Mouse (Mus musculus) limb, embryonic 14.5 days (tissue): ENCODE measurements at regions not wholly inside any gene's neighbourhood (a gene's known extent, or its start where the extent isn't known, plus 50 kb on each side); places are given as distances from the start of the nearest gene placed in this dataset.

ENCODE experiments used
- ATAC-seq: fragments of 200-750 bp; cut with Nextera tagmentation; 2 replicates; pipeline ENCODE4 v1.8.0; 2017; ENCODE audit warnings: low read depth, moderate number of reproducible peaks, moderate TSS enrichment; ENCODE audit not compliant: low FRiP score
- DNase-seq: peaks from one replicate; pipeline ENCODE4 v3.0.0-alpha.2; 2015; ENCODE audit warnings: low spot score
- H3K27ac ChIP-seq: fragments of 300-500 bp; sonication (generic); replicated peaks from 2 replicates; pipeline ENCODE4 v1.5.1; 2014; ENCODE audit warnings: low read depth, mild to moderate bottlenecking, low read length, moderate library complexity, mixed read lengths
- H3K27me3 ChIP-seq: fragments of 300-500 bp; sonication (generic); 2 replicates; pipeline ENCODE4 v1.6.1; 2014; ENCODE audit warnings: low read length, mixed read lengths; ENCODE audit not compliant: control insufficient read depth, insufficient read depth
- H3K36me3 ChIP-seq: fragments of 300-500 bp; sonication (generic); 2 replicates; pipeline ENCODE4 v1.6.1; 2014; ENCODE audit warnings: mild to moderate bottlenecking, low read length, moderate library complexity, mixed read lengths; ENCODE audit not compliant: control insufficient read depth, insufficient read depth
- H3K4me1 ChIP-seq: fragments of 300-500 bp; sonication (generic); 2 replicates; pipeline ENCODE4 v1.6.1; 2014; ENCODE audit warnings: antibody characterized with exemption, low read length, mixed read lengths; ENCODE audit not compliant: control insufficient read depth, insufficient read depth
- H3K4me2 ChIP-seq: fragments of 300-500 bp; sonication (generic); replicated peaks from 2 replicates; pipeline ENCODE4 v1.6.1; 2014; ENCODE audit warnings: low read depth, mild to moderate bottlenecking, low read length, moderate library complexity; ENCODE audit not compliant: severe bottlenecking
- H3K4me3 ChIP-seq: fragments of 300-500 bp; sonication (generic); replicated peaks from 2 replicates; pipeline ENCODE4 v1.5.1; 2014; ENCODE audit warnings: low read length
- H3K9ac ChIP-seq: fragments of 300-500 bp; sonication (generic); 2 replicates; pipeline ENCODE4 v1.6.1; 2014; ENCODE audit warnings: mild to moderate bottlenecking, low read depth, low read length, moderate library complexity; ENCODE audit not compliant: severe bottlenecking
- H3K9me3 ChIP-seq: fragments of 300-500 bp; sonication (generic); 2 replicates; pipeline ENCODE4 v1.6.1; 2016; ENCODE audit warnings: low read length; ENCODE audit not compliant: control insufficient read depth
- POLR2A ChIP-seq: fragments of 200-500 bp; IDR thresholded peaks from 2 replicates; pipeline ENCODE4 v1.8.0; 2012; ENCODE audit warnings: inconsistent platforms, mild to moderate bottlenecking, moderate library complexity, borderline replicate concordance; ENCODE audit not compliant: insufficient read depth, insufficient read length; ENCODE audit errors: extremely low read depth
- WGBS: fragments of 180-500 bp; shearing (Covaris S2); extraction: QIAGEN DNeasy Blood & Tissue Kit; methylation state at CpG from one replicate; pipeline ENCODE4 v1.1.7; 2014; 5-methylcytosine and 5-hydroxymethylcytosine counted together

DNA sequence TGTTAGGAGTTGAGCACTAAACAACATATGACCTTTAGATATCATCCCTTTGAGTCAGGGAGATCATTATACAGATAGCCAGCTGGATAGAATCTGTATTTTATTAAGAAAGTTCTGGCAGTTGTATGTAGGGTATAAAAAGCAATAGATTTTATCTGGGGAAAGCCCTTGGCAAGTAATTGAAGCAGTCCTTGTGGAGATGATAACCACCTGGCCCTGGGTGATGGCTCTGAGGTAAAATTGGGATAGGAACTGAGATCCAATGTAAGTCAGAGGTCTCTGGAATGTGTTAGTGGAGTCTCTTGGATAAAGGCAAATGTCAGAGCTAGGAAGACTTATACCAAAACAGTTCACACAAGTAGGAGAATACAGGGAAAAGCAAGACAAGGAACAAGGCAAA is 1547.0 kb upstream of the Slc10a2 start:
- Histone ChIP-seq H3K9me3 (no peaks in the 10 kb centered on the region), H3K4me1 (no peaks in the 10 kb centered on the region), H3K27ac (no peak overlapping the region), H3K4me3 (no peak overlapping the region), H3K4me2 (no peak overlapping the region), H3K9ac (no peak overlapping the region), H3K27me3 (no peaks in the 10 kb centered on the region), H3K36me3 (no peaks in the 10 kb centered on the region)
- TF ChIP-seq POLR2A = no peak
- ATAC-seq (no peak), DNase-seq (no peak)

DNA sequence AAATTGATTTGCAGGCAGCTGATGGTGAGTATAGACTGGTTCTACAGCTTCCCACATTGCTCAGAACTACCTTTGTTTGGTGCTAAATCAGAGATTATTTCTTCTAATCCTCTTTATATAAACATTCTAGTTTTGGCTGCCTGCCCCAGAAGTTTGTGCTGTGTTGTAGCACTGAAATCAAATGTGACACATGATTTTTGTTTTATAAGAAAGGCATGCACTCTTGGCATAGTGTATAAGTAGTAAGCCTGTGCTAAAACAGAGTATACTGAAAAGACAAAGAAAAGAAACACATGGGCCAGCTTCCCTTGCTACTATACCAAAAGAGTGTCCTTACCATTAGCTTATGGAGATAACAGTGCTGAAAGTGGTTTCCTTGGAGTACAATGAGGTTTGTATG is 1542.9 kb upstream of the Slc10a2 start:
- Histone ChIP-seq H3K27ac (no peak overlapping the region), H3K36me3 (no peaks in the 10 kb centered on the region), H3K4me1 (no peaks in the 10 kb centered on the region), H3K9me3 (no peaks in the 10 kb centered on the region), H3K4me2 (no peak overlapping the region), H3K27me3 (no peaks in the 10 kb centered on the region), H3K9ac (no peak overlapping the region), H3K4me3 (no peak overlapping the region)
- DNase-seq = no peak
- ATAC-seq = no peak
- TF ChIP-seq POLR2A = no peak

- Histone ChIP-seq H3K4me3 (no peak overlapping the region), H3K27ac (no peak overlapping the region), H3K4me1 (no peaks in the 10 kb centered on the region), H3K27me3 (no peaks in the 10 kb centered on the region), H3K9ac (no peak overlapping the region), H3K9me3 (no peaks in the 10 kb centered on the region), H3K36me3 (no peaks in the 10 kb centered on the region), H3K4me2 (no peak overlapping the region)
- TF ChIP-seq POLR2A = no peak
- 87% methylated on average over 5 of the region's 5 CpGs for WGBS
- no peak for DNase-seq
- ATAC-seq = no peak
Measured at GRCm38 (mm10) chr8:6645287-6645957, 1540.3 kb upstream of the Slc10a2 start.

GRCm38 (mm10) chr8:6644396-6644795 is 1539.2 kb upstream of the Slc10a2 start:
- DNase-seq (no peak), ATAC-seq (no peak)
- TF ChIP-seq POLR2A = no peak
- H3K4me2 ChIP-seq = no peak overlapping the region
- no peak overlapping the region for H3K4me3 ChIP-seq
- no peak overlapping the region for H3K9ac ChIP-seq
- H3K36me3 ChIP-seq = no peaks in the 10 kb centered on the region
- no peaks in the 10 kb centered on the region for H3K9me3 ChIP-seq
- no peaks in the 10 kb centered on the region for H3K27me3 ChIP-seq
- 83% methylated on average over 2 of the region's 2 CpGs for WGBS
- H3K27ac ChIP-seq = no peak overlapping the region
- no peaks in the 10 kb centered on the region for H3K4me1 ChIP-seq

GRCm38 (mm10) chr8:6627009-6627557 is 1521.9 kb upstream of the Slc10a2 start:
- ATAC-seq = no peak
- H3K9me3 ChIP-seq = no peaks in the 10 kb centered on the region
- no peak for DNase-seq
- no peak overlapping the region for H3K4me2 ChIP-seq
- H3K27ac ChIP-seq = no peak overlapping the region
- TF ChIP-seq POLR2A = no peak
- no peak overlapping the region for H3K4me3 ChIP-seq
- no peaks in the 10 kb centered on the region for H3K27me3 ChIP-seq
- WGBS = 70% methylated on average over 8 of the region's 8 CpGs
- no peaks in the 10 kb centered on the region for H3K4me1 ChIP-seq
- H3K9ac ChIP-seq = no peak overlapping the region
- no peaks in the 10 kb centered on the region for H3K36me3 ChIP-seq
